Mouse (Mus musculus): ENCODE data around the gene Crebl2. TPM values are rescaled to one million over a fixed set of nuclear protein-coding genes. Genes with fewer than 3 reads are reported as not detected.

Gene Crebl2
- polyA plus RNA-seq, 1 experiment from 2014 or later, result 1.4 TPM

DNA sequence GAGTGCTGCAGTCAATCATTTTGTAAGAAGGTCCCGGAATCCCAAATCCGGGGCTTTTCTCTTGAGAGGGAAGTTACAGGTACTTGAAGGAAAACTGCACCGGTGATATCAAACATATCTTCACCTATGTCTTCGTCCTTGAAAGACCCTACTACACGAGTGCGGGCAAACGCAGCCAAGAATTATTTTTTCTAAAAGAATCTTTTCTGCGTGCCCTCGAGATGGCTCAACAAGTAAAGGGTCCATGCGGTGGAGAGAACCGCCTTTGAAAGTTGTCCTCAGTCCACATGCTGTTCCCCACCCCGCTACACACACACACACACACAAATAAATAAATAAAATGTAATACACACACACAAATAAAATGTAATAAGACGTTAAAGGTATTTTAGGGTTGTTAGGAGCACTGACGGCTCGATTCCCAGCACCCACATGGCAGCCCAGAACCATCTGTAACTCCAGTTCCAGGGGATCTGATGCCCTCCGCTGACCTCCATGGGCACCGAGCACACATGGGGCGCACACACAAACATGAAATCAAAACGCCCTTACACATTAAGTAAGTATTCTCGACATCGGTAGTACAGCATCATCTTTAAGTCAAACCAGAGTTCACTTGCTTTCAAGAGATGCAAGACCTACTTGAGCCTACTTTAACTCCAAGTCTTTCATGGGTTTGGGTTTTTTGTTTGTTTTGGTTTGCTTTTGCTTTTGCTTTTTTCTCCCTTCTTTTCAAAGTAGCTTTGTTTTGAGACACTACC, 36.7 kb upstream of the Crebl2 start:
- H3K4me3 ChIP-seq (ENCODE audit: low read depth, low read length), result peak overlapping the region; percentile 72
- no peak overlapping the region for H3K27ac ChIP-seq (ENCODE audit: low read depth, low read length)
- no peaks in the 10 kb centered on the region for H3K36me3 ChIP-seq (ENCODE audit: control insufficient read depth, insufficient read depth, low read length)
- DNase-seq (ENCODE audit: low spot score), result peak; percentile 19
- H3K27me3 ChIP-seq (ENCODE audit: control insufficient read depth, insufficient read depth, low read length), result 0 out of 2 replicates have a peak, but pooled peaks cover 2% of the 10 kb centered on the region
- peak overlapping the region; percentile 89; the same call in 1 of the 2 replicates for H3K9ac ChIP-seq (ENCODE audit: low read depth, low read length)
- peak overlapping the region; percentile 62 for H3K4me2 ChIP-seq (replicated peaks; ENCODE audit: low read depth, low read length)
- H3K4me1 ChIP-seq (replicated peaks; ENCODE audit: control insufficient read depth, insufficient read depth, low read length), result no peaks in the 10 kb centered on the region; the same call in 1 of the 2 replicates
- no peaks in the 10 kb centered on the region for H3K9me3 ChIP-seq (ENCODE audit: control insufficient read depth, low read length)
- 35% methylated on average over 21 of the region's 21 CpGs for WGBS
- peak; percentile 5; the same call in 1 of the 2 replicates for ATAC-seq (ENCODE audit: low FRiP score)

DNA sequence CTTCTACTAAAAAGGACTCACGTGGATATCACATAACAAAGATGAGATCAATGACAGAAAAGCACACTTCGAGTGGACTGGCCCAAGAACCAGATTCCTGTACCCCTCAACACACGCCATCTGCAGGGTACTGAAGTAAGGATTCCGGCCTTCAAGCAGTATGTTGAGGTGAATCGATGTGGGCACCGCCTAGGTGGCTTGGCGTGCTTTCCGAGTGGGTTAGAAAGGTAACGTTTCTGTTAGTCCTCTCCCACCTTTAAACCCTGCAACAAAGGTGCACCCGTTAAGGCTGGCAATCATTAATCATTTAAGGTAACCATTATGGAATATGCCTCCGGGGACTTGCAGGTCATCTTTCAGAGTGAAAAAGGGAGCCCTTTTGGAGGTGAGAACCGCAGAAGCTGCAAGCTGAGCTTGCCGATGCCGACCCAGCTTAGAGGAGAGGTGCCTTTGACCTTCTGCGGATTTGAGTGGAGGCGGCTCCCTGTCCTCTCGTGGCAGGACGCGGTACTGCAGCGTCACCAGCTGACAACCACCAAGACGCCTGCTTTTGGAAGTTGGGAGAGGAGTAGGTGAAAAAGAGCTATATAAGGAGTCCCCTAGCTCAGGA, 35.9 kb upstream of the Crebl2 start:
- Histone ChIP-seq H3K9ac (ENCODE audit: low read depth, low read length) (no peak overlapping the region), H3K27me3 (ENCODE audit: control insufficient read depth, insufficient read depth, low read length) (0 out of 2 replicates have a peak, but pooled peaks cover 2% of the 10 kb centered on the region), H3K27ac (ENCODE audit: low read depth, low read length) (no peak overlapping the region), H3K9me3 (ENCODE audit: control insufficient read depth, low read length) (no peaks in the 10 kb centered on the region), H3K4me2 (replicated peaks; ENCODE audit: low read depth, low read length) (peak overlapping the region; percentile 28), H3K4me3 (ENCODE audit: low read depth, low read length) (no peak overlapping the region), H3K4me1 (replicated peaks; ENCODE audit: control insufficient read depth, insufficient read depth, low read length) (no peaks in the 10 kb centered on the region; the same call in 1 of the 2 replicates), H3K36me3 (ENCODE audit: control insufficient read depth, insufficient read depth, low read length) (no peaks in the 10 kb centered on the region)
- DNase-seq (ENCODE audit: low spot score) (peak; percentile 88), ATAC-seq (ENCODE audit: low FRiP score) (no peak)
- WGBS, result 14% methylated on average over 21 of the region's 21 CpGs

DNA sequence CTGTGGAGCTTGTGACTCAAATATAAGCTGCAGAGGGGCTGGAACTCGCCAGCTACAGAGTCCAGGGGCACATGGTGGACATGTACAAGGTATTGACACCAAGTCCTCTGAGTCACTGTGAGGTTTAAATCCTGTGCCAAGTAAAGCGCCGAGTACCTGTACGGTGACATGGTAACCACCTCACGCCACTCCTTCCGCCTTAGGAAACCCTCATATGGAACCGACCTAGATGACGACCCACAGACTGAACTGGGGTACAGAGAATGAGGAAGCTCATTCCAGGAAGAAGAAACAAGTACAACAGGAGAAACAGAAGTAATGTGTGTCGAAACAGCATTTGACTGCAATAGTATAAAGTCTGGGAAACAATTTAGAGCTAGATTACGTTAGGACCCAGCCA, 33.7 kb upstream of the Crebl2 start:
- no peak overlapping the region for H3K27ac ChIP-seq (ENCODE audit: low read depth, low read length)
- no peak overlapping the region for H3K4me3 ChIP-seq (ENCODE audit: low read depth, low read length)
- H3K27me3 ChIP-seq (ENCODE audit: control insufficient read depth, insufficient read depth, low read length), result 0 out of 2 replicates have a peak, but pooled peaks cover 2% of the 10 kb centered on the region
- no peak overlapping the region for H3K4me2 ChIP-seq (replicated peaks; ENCODE audit: low read depth, low read length)
- DNase-seq (ENCODE audit: low spot score) (no peak), ATAC-seq (ENCODE audit: low FRiP score) (no peak)
- 87% methylated on average over 10 of the region's 10 CpGs for WGBS
- no peaks in the 10 kb centered on the region for H3K4me1 ChIP-seq (replicated peaks; ENCODE audit: control insufficient read depth, insufficient read depth, low read length)
- no peaks in the 10 kb centered on the region for H3K36me3 ChIP-seq (ENCODE audit: control insufficient read depth, insufficient read depth, low read length)
- no peak overlapping the region for H3K9ac ChIP-seq (ENCODE audit: low read depth, low read length)
- H3K9me3 ChIP-seq (ENCODE audit: control insufficient read depth, low read length), result no peaks in the 10 kb centered on the region

DNA sequence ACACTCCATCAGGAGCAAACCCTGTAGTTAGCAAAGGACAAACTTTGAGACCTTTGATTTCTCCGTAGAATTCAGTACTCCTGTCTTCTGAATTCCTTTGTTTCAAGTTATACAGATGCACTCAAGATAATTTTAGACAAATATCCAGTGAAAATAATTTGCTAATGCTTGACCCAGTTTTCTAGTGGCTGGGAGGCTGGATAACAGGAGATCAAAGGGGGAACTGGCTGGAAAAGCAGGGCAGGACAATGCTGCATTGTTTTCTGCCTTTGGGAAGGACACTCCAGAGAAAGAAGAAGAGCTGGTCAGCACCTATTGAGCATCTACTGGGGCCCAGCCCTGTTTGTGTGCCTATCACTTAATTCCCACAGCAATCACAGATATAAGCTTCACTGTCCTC, 28.5 kb upstream of the Crebl2 start:
- H3K4me3 ChIP-seq (ENCODE audit: low read depth, low read length), result no peak overlapping the region
- no peak for ATAC-seq (ENCODE audit: low FRiP score)
- WGBS, result 62% methylated on average over 1 of the region's 1 CpGs

DNA sequence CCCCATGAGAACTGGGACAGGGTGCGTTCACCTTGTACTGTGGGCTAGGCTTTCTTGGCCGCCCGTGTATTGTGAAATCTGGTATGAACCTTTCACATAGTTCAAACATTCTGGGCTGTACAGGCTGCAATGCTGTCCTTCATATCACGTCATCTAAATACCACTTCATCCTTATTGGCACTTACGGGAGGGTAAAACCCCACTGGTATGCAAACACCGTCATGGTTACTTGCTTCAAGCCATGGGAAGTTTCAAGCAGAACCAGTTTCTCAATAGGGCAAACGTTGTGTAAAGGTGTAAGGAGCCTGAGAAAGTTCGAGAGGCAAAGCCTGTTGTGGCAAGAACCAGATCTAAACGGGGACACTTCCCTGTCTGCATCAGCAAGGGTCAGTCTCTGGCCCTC, 27.3 kb upstream of the Crebl2 start:
- Histone ChIP-seq H3K27me3 (ENCODE audit: control insufficient read depth, insufficient read depth, low read length) (no peaks in the 10 kb centered on the region), H3K9ac (ENCODE audit: low read depth, low read length) (no peak overlapping the region), H3K9me3 (ENCODE audit: control insufficient read depth, low read length) (no peaks in the 10 kb centered on the region), H3K4me2 (replicated peaks; ENCODE audit: low read depth, low read length) (no peak overlapping the region), H3K36me3 (ENCODE audit: control insufficient read depth, insufficient read depth, low read length) (no peaks in the 10 kb centered on the region), H3K4me3 (ENCODE audit: low read depth, low read length) (no peak overlapping the region), H3K4me1 (replicated peaks; ENCODE audit: control insufficient read depth, insufficient read depth, low read length) (no peaks in the 10 kb centered on the region), H3K27ac (ENCODE audit: low read depth, low read length) (no peak overlapping the region)
- 80% methylated on average over 9 of the region's 9 CpGs for WGBS
- ATAC-seq (ENCODE audit: low FRiP score) (no peak), DNase-seq (ENCODE audit: low spot score) (no peak)

More for the DNA sequence above, 28.5 kb upstream of the Crebl2 start:
- DNase-seq (ENCODE audit: low spot score), result no peak
- no peak overlapping the region for H3K4me2 ChIP-seq (replicated peaks; ENCODE audit: low read depth, low read length)
- H3K4me1 ChIP-seq (replicated peaks; ENCODE audit: control insufficient read depth, insufficient read depth, low read length), result no peaks in the 10 kb centered on the region
- H3K27ac ChIP-seq (ENCODE audit: low read depth, low read length), result no peak overlapping the region
- H3K9me3 ChIP-seq (ENCODE audit: control insufficient read depth, low read length), result no peaks in the 10 kb centered on the region
- no peak overlapping the region for H3K9ac ChIP-seq (ENCODE audit: low read depth, low read length)
- no peaks in the 10 kb centered on the region for H3K27me3 ChIP-seq (ENCODE audit: control insufficient read depth, insufficient read depth, low read length)
- H3K36me3 ChIP-seq (ENCODE audit: control insufficient read depth, insufficient read depth, low read length), result no peaks in the 10 kb centered on the region

DNA sequence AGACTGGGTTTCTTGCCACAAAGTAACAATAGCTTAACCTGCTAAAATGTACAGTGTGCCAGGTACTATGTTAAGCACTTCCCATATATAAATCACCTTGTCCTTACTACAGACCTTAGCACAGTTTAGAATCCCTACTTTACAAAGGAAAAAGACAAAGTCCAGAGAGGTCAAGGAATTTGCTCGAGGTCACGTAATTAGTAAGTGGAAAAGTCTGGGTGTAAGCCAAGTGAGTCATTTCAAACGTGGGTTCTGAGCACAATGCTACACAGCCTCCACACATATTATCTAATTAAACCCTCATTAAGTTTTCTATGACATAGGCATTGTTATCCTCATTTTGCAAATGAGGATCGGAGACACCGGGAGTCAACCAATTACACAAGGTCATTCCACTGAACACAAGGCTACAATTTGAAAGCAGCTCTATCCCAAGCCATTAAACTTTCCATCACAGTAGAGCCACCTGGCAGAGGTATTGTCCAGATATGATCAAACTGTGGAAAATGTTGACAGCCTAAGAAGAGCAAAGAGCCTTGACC, 25.1 kb upstream of the Crebl2 start:
- Histone ChIP-seq H3K4me2 (replicated peaks; ENCODE audit: low read depth, low read length) (no peak overlapping the region), H3K36me3 (ENCODE audit: control insufficient read depth, insufficient read depth, low read length) (no peaks in the 10 kb centered on the region)

DNA sequence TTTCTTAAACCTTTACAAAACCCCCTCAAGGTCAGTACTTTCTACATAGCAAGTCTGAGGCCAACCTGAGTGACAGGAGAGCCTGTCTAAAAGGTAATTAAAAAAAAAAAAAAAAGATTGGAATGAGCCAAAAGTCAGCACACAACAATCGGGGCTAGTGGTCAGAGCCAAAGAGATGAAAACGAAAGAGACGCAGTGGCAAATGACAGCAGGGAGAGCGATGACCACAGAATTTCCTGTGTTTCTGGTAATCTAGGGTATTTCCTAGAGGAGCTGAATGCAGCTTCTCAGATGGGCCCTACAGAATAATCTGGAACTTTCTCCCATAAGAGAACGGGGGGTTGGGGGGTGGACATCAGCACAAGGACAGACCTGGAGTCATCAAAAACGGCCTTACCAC, 23.8 kb upstream of the Crebl2 start:
- H3K36me3 ChIP-seq (ENCODE audit: control insufficient read depth, insufficient read depth, low read length), result no peaks in the 10 kb centered on the region
- DNase-seq (ENCODE audit: low spot score), result no peak
- no peak overlapping the region for H3K4me2 ChIP-seq (replicated peaks; ENCODE audit: low read depth, low read length)
- H3K4me1 ChIP-seq (replicated peaks; ENCODE audit: control insufficient read depth, insufficient read depth, low read length), result no peaks in the 10 kb centered on the region
- no peak overlapping the region for H3K9ac ChIP-seq (ENCODE audit: low read depth, low read length)
- no peak overlapping the region for H3K27ac ChIP-seq (ENCODE audit: low read depth, low read length)
- no peak for ATAC-seq (ENCODE audit: low FRiP score)
- H3K9me3 ChIP-seq (ENCODE audit: control insufficient read depth, low read length), result no peaks in the 10 kb centered on the region
- no peaks in the 10 kb centered on the region for H3K27me3 ChIP-seq (ENCODE audit: control insufficient read depth, insufficient read depth, low read length)
- WGBS, result 97% methylated on average over 6 of the region's 6 CpGs
- H3K4me3 ChIP-seq (ENCODE audit: low read depth, low read length), result no peak overlapping the region

More for the DNA sequence above, 25.1 kb upstream of the Crebl2 start:
- Histone ChIP-seq H3K9me3 (ENCODE audit: control insufficient read depth, low read length) (no peaks in the 10 kb centered on the region), H3K4me3 (ENCODE audit: low read depth, low read length) (no peak overlapping the region), H3K4me1 (replicated peaks; ENCODE audit: control insufficient read depth, insufficient read depth, low read length) (no peaks in the 10 kb centered on the region), H3K27ac (ENCODE audit: low read depth, low read length) (no peak overlapping the region), H3K9ac (ENCODE audit: low read depth, low read length) (no peak overlapping the region), H3K27me3 (ENCODE audit: control insufficient read depth, insufficient read depth, low read length) (no peaks in the 10 kb centered on the region)
- ATAC-seq (ENCODE audit: low FRiP score) (no peak), DNase-seq (ENCODE audit: low spot score) (no peak)
- 82% methylated on average over 5 of the region's 5 CpGs for WGBS

DNA sequence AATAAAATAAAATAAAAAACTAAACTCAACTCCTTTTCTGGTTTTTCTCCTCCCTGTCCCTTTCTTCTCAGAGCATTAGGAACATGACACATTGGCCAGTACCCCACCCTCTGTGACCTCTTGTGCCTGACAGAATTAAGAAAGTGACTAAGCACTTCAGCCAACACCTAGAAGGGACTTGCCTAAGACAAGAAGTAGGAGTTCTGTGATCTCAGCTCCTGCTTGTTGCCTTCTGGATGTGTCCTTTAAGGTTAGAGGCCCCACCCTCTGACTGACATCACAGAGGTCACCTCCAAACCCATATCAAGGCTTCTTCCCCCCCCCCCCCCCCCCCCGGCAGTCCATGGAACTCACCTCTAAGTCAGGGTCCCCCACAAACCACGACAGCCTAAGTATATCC, 22.9 kb upstream of the Crebl2 start:
- Histone ChIP-seq H3K27ac (ENCODE audit: low read depth, low read length) (no peak overlapping the region), H3K4me2 (replicated peaks; ENCODE audit: low read depth, low read length) (no peak overlapping the region), H3K9me3 (ENCODE audit: control insufficient read depth, low read length) (no peaks in the 10 kb centered on the region), H3K4me1 (replicated peaks; ENCODE audit: control insufficient read depth, insufficient read depth, low read length) (no peaks in the 10 kb centered on the region), H3K36me3 (ENCODE audit: control insufficient read depth, insufficient read depth, low read length) (no peaks in the 10 kb centered on the region), H3K27me3 (ENCODE audit: control insufficient read depth, insufficient read depth, low read length) (no peaks in the 10 kb centered on the region), H3K4me3 (ENCODE audit: low read depth, low read length) (no peak overlapping the region), H3K9ac (ENCODE audit: low read depth, low read length) (no peak overlapping the region)
- 69% methylated on average over 1 of the region's 2 CpGs for WGBS
- ATAC-seq (ENCODE audit: low FRiP score), result no peak
- DNase-seq (ENCODE audit: low spot score), result no peak

Measured in hindbrain, embryonic 11.5 days (tissue).